Mouse (Mus musculus): ENCODE measurements around the gene Casc3. TPM values are rescaled to one million over a fixed set of nuclear protein-coding genes. Genes with fewer than 3 reads are reported as not detected.

The Casc3 gene
- 21.8 and 23.8 TPM in 2 replicates for polyA plus RNA-seq (2015; fragmentation: Nextera tagmentation; extraction: Ambion mirVana)

DNA sequence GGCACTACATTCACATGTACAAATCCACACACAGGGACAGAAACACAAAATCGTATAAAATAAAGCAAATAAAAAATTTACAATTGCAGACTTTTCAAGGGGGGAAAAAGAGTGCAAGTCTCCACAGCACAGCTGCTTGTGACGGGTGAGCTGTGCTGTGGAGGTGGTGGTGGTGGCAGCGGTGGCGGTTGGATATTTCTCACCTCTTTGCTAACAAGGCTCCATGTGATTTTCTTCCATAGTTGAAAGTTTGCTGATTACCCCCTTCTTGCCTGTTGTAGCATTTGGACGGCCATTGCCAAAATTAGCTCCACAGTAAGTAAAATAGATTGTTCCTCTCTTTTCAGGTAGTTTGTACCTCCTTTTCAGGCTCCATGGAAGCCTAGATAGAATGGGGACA, at the start of gene Casc3:
Gene Casc3, plus strand, starts transcription at position 301 of the 400 bp plus-strand sequence.
- DNase-seq (ENCODE audit: low spot score) = no peak

DNA sequence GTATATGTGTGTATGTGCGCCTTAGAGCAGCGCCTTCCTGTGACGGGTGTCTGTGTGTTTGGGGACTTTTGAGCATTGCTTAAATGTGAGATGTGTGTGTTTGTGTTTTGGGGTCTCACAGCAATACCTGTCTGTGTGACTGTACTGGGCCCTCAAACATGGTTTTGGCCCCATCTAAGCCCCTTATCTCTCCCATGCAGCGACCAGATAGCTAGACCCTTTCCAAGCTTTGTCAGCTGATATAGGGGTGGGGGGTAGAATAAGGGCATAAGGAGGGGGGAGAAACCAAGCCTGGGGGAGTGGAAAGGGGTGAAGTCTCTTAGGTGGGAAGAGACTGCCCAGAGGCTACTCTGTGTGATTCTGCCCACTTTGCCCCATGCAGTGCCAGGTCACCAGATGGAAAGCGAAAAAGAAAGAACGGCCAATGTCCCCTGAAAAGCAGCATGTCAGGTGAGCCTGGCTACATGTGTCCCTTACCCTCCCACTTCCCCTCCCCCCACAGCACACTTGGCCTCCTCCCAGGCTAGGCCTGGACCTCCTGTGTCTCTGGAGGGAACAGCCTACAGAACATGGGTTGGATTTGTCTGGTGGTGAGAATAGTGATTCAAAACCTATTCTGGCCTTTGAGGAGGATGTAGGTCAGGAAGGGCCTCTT, 48.9 kb upstream of the Casc3 start:
- DNase-seq (ENCODE audit: low spot score) = no peak

GRCm38 (mm10) chr11:98756711-98757110, 48.0 kb upstream of the Casc3 start:
- DNase-seq (ENCODE audit: low spot score) = no peak

GRCm38 (mm10) chr11:98761939-98762338, 42.8 kb upstream of the Casc3 start:
- DNase-seq (ENCODE audit: low spot score) = no peak

DNA sequence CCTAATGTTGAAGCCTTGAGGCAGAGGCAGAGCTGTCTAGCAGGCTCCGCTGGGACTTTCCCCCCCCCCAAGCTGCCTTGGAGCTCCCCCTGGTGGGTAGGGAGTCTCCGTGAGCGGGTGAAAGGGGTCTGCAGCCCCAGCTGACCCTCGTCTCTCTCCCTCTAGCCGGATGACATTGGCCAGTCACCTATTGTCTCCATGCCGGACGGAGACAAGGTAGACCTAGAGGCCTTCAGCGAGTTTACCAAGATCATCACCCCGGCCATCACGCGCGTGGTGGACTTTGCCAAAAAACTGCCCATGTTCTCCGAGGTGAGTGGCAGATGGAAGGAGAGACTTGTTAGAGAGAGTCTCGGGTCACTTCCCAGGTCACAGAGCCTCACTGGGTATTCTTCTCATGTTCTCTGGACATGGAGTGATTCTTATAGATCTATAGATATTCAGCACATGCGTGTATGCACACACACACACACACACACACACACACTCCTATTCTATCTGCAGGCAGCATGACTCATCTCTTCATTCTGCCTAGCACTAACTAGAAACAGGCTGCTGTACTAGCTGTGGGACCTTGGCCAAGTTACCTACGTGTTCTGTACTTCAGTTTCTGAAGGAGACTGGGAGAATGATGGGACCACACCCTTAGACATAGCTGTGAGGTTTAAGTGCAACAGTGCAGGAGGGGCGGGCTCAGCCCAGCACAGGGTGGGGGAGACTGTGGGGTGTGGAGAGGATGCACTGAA, 41.8 kb upstream of the Casc3 start:
- DNase-seq (ENCODE audit: low spot score) = peak; percentile 13

- DNase-seq (ENCODE audit: low spot score) = no peak
Measured at GRCm38 (mm10) chr11:98763502-98763861, 41.2 kb upstream of the Casc3 start.

DNA sequence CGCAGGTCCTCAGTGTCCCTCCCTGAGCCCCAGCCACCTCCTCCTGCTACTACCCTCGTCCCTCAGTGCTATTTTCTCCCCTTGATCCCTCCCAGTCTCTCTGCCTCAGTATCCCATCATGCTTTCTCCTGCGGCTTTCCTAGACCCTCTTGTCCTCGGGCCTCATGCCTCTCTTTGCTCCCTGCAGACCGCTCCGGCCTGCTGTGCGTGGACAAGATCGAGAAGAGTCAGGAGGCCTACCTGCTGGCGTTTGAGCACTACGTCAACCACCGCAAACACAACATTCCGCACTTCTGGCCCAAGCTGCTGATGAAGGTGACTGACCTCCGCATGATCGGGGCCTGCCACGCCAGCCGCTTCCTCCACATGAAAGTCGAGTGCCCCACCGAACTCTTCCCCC, 40.6 kb upstream of the Casc3 start:
- no peak for DNase-seq (ENCODE audit: low spot score)

DNA sequence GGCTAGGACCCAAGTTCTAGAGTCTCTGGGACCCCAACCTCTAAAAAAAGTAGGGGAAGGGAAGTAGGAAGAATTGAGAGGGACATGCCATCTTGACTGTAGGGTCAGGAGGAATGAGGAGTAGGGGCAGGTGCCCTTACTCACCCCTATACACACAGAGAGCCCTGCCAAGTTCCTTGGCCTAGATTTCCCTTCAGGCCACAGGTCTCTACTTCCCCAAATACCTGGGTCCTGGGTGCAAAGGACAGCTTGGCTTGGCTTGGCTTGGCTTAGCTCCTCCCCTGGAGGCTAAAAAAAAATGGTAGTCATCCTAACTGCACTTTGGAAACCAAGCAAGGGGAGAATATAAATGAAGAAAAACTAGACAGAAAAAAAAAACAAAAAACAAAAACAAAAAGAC, 40.0 kb upstream of the Casc3 start:
- DNase-seq (ENCODE audit: low spot score) = no peak

- DNase-seq (ENCODE audit: low spot score) = peak; percentile 15
Measured at GRCm38 (mm10) chr11:98765421-98766309, 39.0 kb upstream of the Casc3 start.

DNA sequence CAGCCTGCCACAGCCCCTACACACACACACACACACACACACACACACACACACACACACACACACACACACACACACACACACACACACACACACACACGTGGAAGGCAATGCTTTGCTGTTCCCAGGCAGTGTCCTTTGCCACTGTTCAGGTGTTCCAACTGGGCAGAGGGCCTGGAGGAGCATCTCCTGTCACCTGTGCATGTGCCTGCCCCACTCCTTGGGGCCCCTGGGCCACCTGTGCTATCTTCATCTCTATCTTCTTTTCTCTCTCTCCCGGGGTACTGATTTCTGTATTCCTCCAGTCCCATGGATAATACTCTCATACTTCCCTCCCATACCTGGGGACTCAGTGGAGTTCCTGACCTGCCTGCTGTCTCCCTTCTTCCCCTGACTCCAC, 38.4 kb upstream of the Casc3 start:
- DNase-seq (ENCODE audit: low spot score) = no peak

DNA sequence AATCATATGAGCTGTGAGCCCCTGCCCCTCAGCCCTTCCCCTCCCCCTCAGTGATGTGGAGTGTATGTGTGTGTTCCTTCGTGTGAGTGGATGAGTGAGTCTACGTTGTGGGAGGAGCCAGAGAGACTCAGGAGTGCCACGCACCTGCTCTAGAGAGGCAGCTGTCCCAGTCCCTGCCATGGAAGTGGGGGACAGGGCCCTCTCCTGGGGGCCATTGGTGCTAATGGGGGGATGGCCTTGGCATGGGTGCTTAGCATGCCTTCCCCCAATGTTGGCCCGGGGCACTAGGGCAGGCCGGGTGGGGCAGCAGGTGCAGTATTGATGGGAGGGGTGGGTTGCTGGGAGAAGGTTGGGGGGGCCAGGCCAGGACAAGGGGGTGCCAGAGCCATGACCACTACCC, 37.9 kb upstream of the Casc3 start:
- peak; percentile 23 for DNase-seq (ENCODE audit: low spot score)

DNA sequence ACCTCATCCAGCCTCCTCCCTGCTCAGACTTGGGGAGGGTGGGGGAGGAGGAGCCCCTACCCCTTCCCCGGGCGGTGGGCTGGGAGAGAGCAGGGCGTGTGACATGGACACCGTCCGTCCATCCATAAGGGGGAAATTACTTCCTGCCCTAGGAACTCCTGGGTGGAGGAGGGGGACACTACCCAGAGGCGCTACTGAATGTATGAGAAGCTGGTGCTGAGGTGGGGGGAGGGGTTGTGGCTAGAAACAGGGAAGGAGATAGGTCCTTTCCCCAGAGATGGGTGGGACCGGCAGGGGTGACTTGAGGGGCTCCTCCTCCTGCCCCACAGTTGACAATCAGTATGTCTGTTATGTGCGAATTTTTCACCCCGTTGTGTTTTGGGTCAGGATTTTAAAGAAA, 37.4 kb upstream of the Casc3 start:
- peak; percentile 80 for DNase-seq (ENCODE audit: low spot score)

GRCm38 (mm10) chr11:98767713-98768112, 37.0 kb upstream of the Casc3 start:
- DNase-seq (ENCODE audit: low spot score) = no peak

- peak; percentile 12 for DNase-seq (ENCODE audit: low spot score)
Measured at GRCm38 (mm10) chr11:98768127-98769006, 36.3 kb upstream of the Casc3 start.

DNA sequence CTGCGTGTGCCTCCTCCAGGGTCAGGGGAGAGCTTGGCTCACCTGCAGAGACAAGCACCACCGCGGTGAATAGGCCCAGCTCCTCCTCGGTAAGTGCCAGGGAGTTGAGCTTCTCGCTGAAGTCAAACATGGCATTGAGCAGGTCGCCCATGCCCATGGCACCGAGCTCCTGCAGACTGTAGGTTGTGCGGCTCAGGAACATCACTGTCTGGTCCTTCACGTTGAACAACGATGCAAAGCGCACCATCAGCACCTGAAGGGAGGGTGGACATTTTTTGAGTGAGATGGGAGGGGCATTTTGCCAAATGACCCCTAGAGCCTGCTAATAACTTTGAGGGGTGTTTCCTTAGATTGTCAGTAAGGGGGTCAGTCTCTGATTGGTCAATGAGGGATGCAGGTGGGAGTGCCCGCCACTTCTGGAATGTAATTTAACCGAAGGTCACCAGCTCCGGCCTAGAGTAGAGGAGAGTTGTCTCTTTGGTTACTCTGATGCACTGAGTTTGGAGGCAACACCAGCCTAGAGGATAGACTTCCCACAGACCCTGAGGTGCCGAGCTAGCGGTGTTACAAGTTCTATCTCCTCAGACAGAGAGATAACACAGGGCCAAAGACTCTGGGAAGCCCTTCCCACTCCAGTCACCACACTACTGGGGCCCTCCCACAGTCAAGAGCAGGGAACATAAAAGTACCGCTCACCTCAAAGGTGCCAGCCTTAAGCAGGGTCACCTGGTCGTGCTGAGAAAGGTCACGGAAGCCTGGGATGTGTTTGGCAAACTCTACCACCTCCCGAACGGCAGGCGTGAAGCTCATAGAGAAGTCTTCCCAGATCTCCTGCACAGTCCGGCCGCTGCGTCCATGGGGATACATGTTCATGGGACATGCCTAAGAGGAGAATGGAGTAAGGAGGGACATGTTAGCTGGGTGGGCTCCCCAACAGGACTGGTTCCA, 35.4 kb upstream of the Casc3 start:
- DNase-seq (ENCODE audit: low spot score) = no peak

- peak; percentile 52 for DNase-seq (ENCODE audit: low spot score)
Measured at GRCm38 (mm10) chr11:98770096-98770975, 34.4 kb upstream of the Casc3 start.

GRCm38 (mm10) chr11:98771131-98771530, 33.6 kb upstream of the Casc3 start:
- DNase-seq (ENCODE audit: low spot score) = no peak

- no peak for DNase-seq (ENCODE audit: low spot score)
Measured at GRCm38 (mm10) chr11:98771844-98772525, 32.7 kb upstream of the Casc3 start.

All from thymus, postnatal 0 days (tissue).